9 mouse cellular contexts compared by ENCODE assay signal in genomic region chr19:5662310-5662709, GRCm38 (mm10). TPM values are rescaled to one million over a fixed set of nuclear protein-coding genes. Genes with fewer than 3 reads are reported as not detected.
DNase-seq lines count a peak whose midpoint lies in the region; ATAC-seq lines count a peak whose summit lies in the region.
"Had no signal": no experiment of that assay in that cellular context is flagged by ENCODE, and none has a peak within 500 bp of the region (broad histone marks: within the 10 kb centered on the region; RNA-seq: fewer than 3 reads in every experiment).

No protein-coding gene starts in this region.

- ATAC-seq in heart, embryonic 11.5 days (replicated peaks; ENCODE audit: insufficient number of reproducible peaks, low FRiP score, low TSS enrichment) = no peak
- ATAC-seq in embryonic facial prominence, embryonic 12.5 days (ENCODE audit: insufficient number of reproducible peaks, insufficient read depth, low FRiP score, low TSS enrichment) = no peak
- ATAC-seq in neural tube, embryonic 13.5 days (ENCODE audit: low read depth) = no peak

- DNase-seq in heart, postnatal 25 days (ENCODE audit: low spot score) = no peak
- no peak for DNase-seq in limb, embryonic 10.5 days (ENCODE audit: low spot score)
- DNase-seq in left cerebral cortex, postnatal 10 days (ENCODE audit: extremely low spot score in 1 of 2, low spot score in 2 of 2) = no peak
- DNase-seq in right cerebral cortex, postnatal 25 days = no peak
- DNase-seq in left cerebral cortex, adult 8-10 months (ENCODE audit: low spot score in 2 of 2) = no peak

- H3K4me3 ChIP-seq in heart, embryonic 11.5 days (ENCODE audit: low read depth, low read length) = peak overlapping the region; percentile 55
- peak overlapping the region; percentile 41 for H3K4me3 ChIP-seq in embryonic facial prominence, embryonic 12.5 days
- H3K4me3 ChIP-seq in limb, embryonic 10.5 days = peak overlapping the region; percentile 60
- H3K4me3 ChIP-seq in neural tube, embryonic 13.5 days = peak overlapping the region; percentile 42

- peak overlapping the region; percentile 72 for H3K9ac ChIP-seq in heart, embryonic 11.5 days (ENCODE audit: low read depth, low read length)
- H3K9ac ChIP-seq in embryonic facial prominence, embryonic 12.5 days = no peak overlapping the region; the same call in 1 of the 2 replicates
- 0 out of 2 replicates have a peak overlapping the region, but pooled peaks have one; percentile 63 for H3K9ac ChIP-seq in neural tube, embryonic 13.5 days

- peak overlapping the region; percentile 86 for H3K27ac ChIP-seq in heart, embryonic 11.5 days (ENCODE audit: low read depth, low read length)
- H3K27ac ChIP-seq in embryonic facial prominence, embryonic 12.5 days = peak overlapping the region; percentile 82; the same call in 1 of the 2 replicates
- peak overlapping the region; percentile 86 for H3K27ac ChIP-seq in limb, embryonic 10.5 days
- peak overlapping the region; percentile 76 for H3K27ac ChIP-seq in neural tube, embryonic 13.5 days (replicated peaks)

- WGBS in heart, embryonic 11.5 days (ENCODE audit: insufficient replicate concordance) = 64% methylated on average over 8 of the region's 8 CpGs
- WGBS in embryonic facial prominence, embryonic 12.5 days = 72% methylated on average over 8 of the region's 8 CpGs
- 82% methylated on average over 8 of the region's 8 CpGs for WGBS in limb, embryonic 10.5 days
- 77% methylated on average over 8 of the region's 8 CpGs for WGBS in neural tube, embryonic 13.5 days

- H3K9me3 ChIP-seq in heart, embryonic 11.5 days (replicated peaks; ENCODE audit: control insufficient read depth, low read length) = no peaks in the 10 kb centered on the region
- H3K9me3 ChIP-seq in embryonic facial prominence, embryonic 12.5 days = no peaks in the 10 kb centered on the region
- no peaks in the 10 kb centered on the region for H3K9me3 ChIP-seq in limb, embryonic 10.5 days (replicated peaks)
- H3K9me3 ChIP-seq in neural tube, embryonic 13.5 days = no peaks in the 10 kb centered on the region

- H3K27me3 ChIP-seq in heart, embryonic 11.5 days (ENCODE audit: control insufficient read depth, insufficient read depth, low read length) = no peaks in the 10 kb centered on the region
- H3K27me3 ChIP-seq in embryonic facial prominence, embryonic 12.5 days = no peaks in the 10 kb centered on the region
- no peaks in the 10 kb centered on the region for H3K27me3 ChIP-seq in limb, embryonic 10.5 days (ENCODE audit: low read depth, poor library complexity, severe bottlenecking)
- no peaks in the 10 kb centered on the region for H3K27me3 ChIP-seq in neural tube, embryonic 13.5 days

- peak overlapping the region; percentile 83 for H3K4me2 ChIP-seq in heart, embryonic 11.5 days
- H3K4me2 ChIP-seq in embryonic facial prominence, embryonic 12.5 days (replicated peaks) = peak overlapping the region; percentile 52
- peak overlapping the region; percentile 55 for H3K4me2 ChIP-seq in neural tube, embryonic 13.5 days

- peaks cover 28% of the 10 kb centered on the region for H3K4me1 ChIP-seq in heart, embryonic 11.5 days (ENCODE audit: control insufficient read depth, insufficient read depth, low read length)
- H3K4me1 ChIP-seq in embryonic facial prominence, embryonic 12.5 days = peaks cover 11% of the 10 kb centered on the region
- H3K4me1 ChIP-seq in limb, embryonic 10.5 days = peaks cover 54% of the 10 kb centered on the region
- peaks cover 20% of the 10 kb centered on the region for H3K4me1 ChIP-seq in neural tube, embryonic 13.5 days (replicated peaks)

- H3K36me3 ChIP-seq in heart, embryonic 11.5 days (ENCODE audit: control insufficient read depth, insufficient read depth, low read length) = peaks cover 26% of the 10 kb centered on the region
- peaks cover 34% of the 10 kb centered on the region for H3K36me3 ChIP-seq in embryonic facial prominence, embryonic 12.5 days
- peaks cover 65% of the 10 kb centered on the region for H3K36me3 ChIP-seq in limb, embryonic 10.5 days
- peaks cover 30% of the 10 kb centered on the region for H3K36me3 ChIP-seq in neural tube, embryonic 13.5 days

- intact Hi-C loops in heart, postnatal 25 days (cut with DNase I) = loop anchor here (2.0 to 5.0 kb wide), 2 partner anchors 26 to 50 kb away; partner anchors contain the start of genes Kat5 and Rela
- intact Hi-C loops in left cerebral cortex, postnatal 10 days (cut with DNase I) = no loop called here

RNA-seq across cellular contexts. Expression of gene Sipa1, which starts 1.2 kb away (rescaled TPM):
- polyA plus RNA-seq in heart, embryonic 11.5 days (2014; fragmentation: Nextera tagmentation; extraction: Ambion mirVana) = 15.8 and 18.8 TPM in 2 replicates
- total RNA-seq in heart, postnatal 25 days (2021) = 10 to 100 TPM; 23.3 to 31.3 TPM
- 27.0 and 28.7 TPM in 2 replicates for polyA plus RNA-seq in embryonic facial prominence, embryonic 12.5 days (2016; fragmentation: Nextera tagmentation; extraction: Ambion mirVana)
- 35.9 and 38.6 TPM in 2 replicates for polyA plus RNA-seq in limb, embryonic 10.5 days (2016; fragmentation: Nextera tagmentation; extraction: Ambion mirVana)
- 19.1 and 19.8 TPM in 2 replicates for polyA plus RNA-seq in neural tube, embryonic 13.5 days (2015; fragmentation: Nextera tagmentation; extraction: Ambion mirVana)
- total RNA-seq in left cerebral cortex, postnatal 10 days (2021) = 10 to 100 TPM; 24.6 to 26.5 TPM
- total RNA-seq in left cerebral cortex, adult 8-10 months (2022) = 10 to 100 TPM; 12.5 to 20.7 (median 14.9) TPM

RNA-seq across cellular contexts. Expression of gene Rela, which starts 25.0 kb away (rescaled TPM):
- 35.7 and 36.2 TPM in 2 replicates for polyA plus RNA-seq in heart, embryonic 11.5 days (2014; fragmentation: Nextera tagmentation; extraction: Ambion mirVana)
- 10 to 100 TPM; 22.7 to 29.9 TPM for total RNA-seq in heart, postnatal 25 days (2021)
- 46.5 and 49.3 TPM in 2 replicates for polyA plus RNA-seq in embryonic facial prominence, embryonic 12.5 days (2016; fragmentation: Nextera tagmentation; extraction: Ambion mirVana)
- polyA plus RNA-seq in limb, embryonic 10.5 days (2016; fragmentation: Nextera tagmentation; extraction: Ambion mirVana) = 31.5 and 39.6 TPM in 2 replicates
- 33.8 and 36.5 TPM in 2 replicates for polyA plus RNA-seq in neural tube, embryonic 13.5 days (2015; fragmentation: Nextera tagmentation; extraction: Ambion mirVana)
- total RNA-seq in left cerebral cortex, postnatal 10 days (2021) = 10 to 100 TPM; 21.3 to 21.9 TPM
- total RNA-seq in left cerebral cortex, adult 8-10 months (2022) = 10 to 100 TPM; 22.5 to 25.3 (median 23.7) TPM

RNA-seq across cellular contexts. Expression of gene Map3k11, which starts 26.2 kb away (rescaled TPM):
- 16.9 and 21.0 TPM in 2 replicates for polyA plus RNA-seq in heart, embryonic 11.5 days (2014; fragmentation: Nextera tagmentation; extraction: Ambion mirVana)
- total RNA-seq in heart, postnatal 25 days (2021) = 10 to 100 TPM; 24.0 to 30.4 TPM
- polyA plus RNA-seq in embryonic facial prominence, embryonic 12.5 days (2016; fragmentation: Nextera tagmentation; extraction: Ambion mirVana) = 24.7 and 26.0 TPM in 2 replicates
- 35.3 and 42.2 TPM in 2 replicates for polyA plus RNA-seq in limb, embryonic 10.5 days (2016; fragmentation: Nextera tagmentation; extraction: Ambion mirVana)
- 17.4 and 18.0 TPM in 2 replicates for polyA plus RNA-seq in neural tube, embryonic 13.5 days (2015; fragmentation: Nextera tagmentation; extraction: Ambion mirVana)
- 10 to 100 TPM; 11.9 to 14.3 TPM for total RNA-seq in left cerebral cortex, postnatal 10 days (2021)
- 10 to 100 TPM; 19.0 to 20.2 (median 19.7) TPM for total RNA-seq in left cerebral cortex, adult 8-10 months (2022)

RNA-seq across cellular contexts. Expression of gene Pcnx3, which starts 26.4 kb away (rescaled TPM):
- 21.3 and 21.5 TPM in 2 replicates for polyA plus RNA-seq in heart, embryonic 11.5 days (2014; fragmentation: Nextera tagmentation; extraction: Ambion mirVana)
- 10 to 100 TPM; 17.8 to 18.0 TPM for total RNA-seq in heart, postnatal 25 days (2021)
- polyA plus RNA-seq in embryonic facial prominence, embryonic 12.5 days (2016; fragmentation: Nextera tagmentation; extraction: Ambion mirVana) = 33.1 and 37.9 TPM in 2 replicates
- 31.6 and 34.3 TPM in 2 replicates for polyA plus RNA-seq in limb, embryonic 10.5 days (2016; fragmentation: Nextera tagmentation; extraction: Ambion mirVana)
- polyA plus RNA-seq in neural tube, embryonic 13.5 days (2015; fragmentation: Nextera tagmentation; extraction: Ambion mirVana) = 23.0 TPM in 2 replicates
- 10 to 100 TPM; 69.0 to 82.7 TPM for total RNA-seq in left cerebral cortex, postnatal 10 days (2021)
- total RNA-seq in left cerebral cortex, adult 8-10 months (2022) = 10 to 100 TPM; 74.4 to 86.8 (median 80.3) TPM

RNA-seq across cellular contexts. Expression of gene Kcnk7, which starts 41.9 kb away (rescaled TPM):
- polyA plus RNA-seq in heart, embryonic 11.5 days (2014; fragmentation: Nextera tagmentation; extraction: Ambion mirVana) = not detected in 2 replicates
- not detected for total RNA-seq in heart, postnatal 25 days (2021)
- polyA plus RNA-seq in embryonic facial prominence, embryonic 12.5 days (2016; fragmentation: Nextera tagmentation; extraction: Ambion mirVana) = 0.24 TPM in 1 of 2 replicates, not detected in the other
- polyA plus RNA-seq in limb, embryonic 10.5 days (2016; fragmentation: Nextera tagmentation; extraction: Ambion mirVana) = not detected in 2 replicates
- polyA plus RNA-seq in neural tube, embryonic 13.5 days (2015; fragmentation: Nextera tagmentation; extraction: Ambion mirVana) = not detected in 2 replicates
- not detected for total RNA-seq in left cerebral cortex, postnatal 10 days (2021)
- under 1 TPM in 1 of 4 experiments, not detected in 3; 0.37 TPM for total RNA-seq in left cerebral cortex, adult 8-10 months (2022)
- polyA plus RNA-seq: large intestine, adult 2 months had no signal
